Mouse (Mus musculus) intestine, embryonic 14.5 days (tissue): ENCODE measurements around the gene Fbxw2. TPM values are rescaled to one million over a fixed set of nuclear protein-coding genes. Genes with fewer than 3 reads are reported as not detected.
A peak's percentile ranks its signal among the peaks of the same experiment; 100 is the strongest.
"Not testable (repeated sequence)": the region's sequence is repeated elsewhere in the genome, so short reads cannot be mapped to it uniquely, and the experiment has no call there.

Experiments used
- ATAC-seq: fragments of 200-750 bp; cut with Nextera tagmentation; replicated peaks from 2 replicates; pipeline ENCODE4 v1.8.0; 2017; ENCODE audit warnings: low read depth, moderate number of reproducible peaks, moderate TSS enrichment, moderate library complexity; ENCODE audit not compliant: low FRiP score, low TSS enrichment
- DNase-seq: peaks from one replicate; pipeline ENCODE4 v3.0.0-alpha.2; 2018; ENCODE audit warnings: low spot score
- H3K27ac ChIP-seq: fragments of 300-500 bp; sonication (generic); 2 replicates; pipeline ENCODE4 v1.5.1; 2014; ENCODE audit warnings: low read depth, mild to moderate bottlenecking, control low read depth
- H3K27me3 ChIP-seq: fragments of 300-500 bp; sonication (generic); replicated peaks from 2 replicates; pipeline ENCODE4 v1.6.1; 2014; ENCODE audit warnings: low read length, control low read depth; ENCODE audit not compliant: control insufficient read depth, insufficient read depth
- H3K36me3 ChIP-seq: fragments of 300-500 bp; sonication (generic); 2 replicates; pipeline ENCODE4 v1.6.1; 2014; ENCODE audit warnings: low read length, control low read depth; ENCODE audit not compliant: control insufficient read depth, insufficient read depth
- H3K4me1 ChIP-seq: fragments of 300-500 bp; sonication (generic); replicated peaks from 2 replicates; pipeline ENCODE4 v1.6.1; 2014; ENCODE audit warnings: low read length, control low read depth, mixed read lengths; ENCODE audit not compliant: control insufficient read depth, insufficient read depth
- H3K4me2 ChIP-seq: fragments of 300-500 bp; sonication (generic); 2 replicates; pipeline ENCODE4 v1.6.1; 2014; ENCODE audit warnings: low read length
- H3K4me3 ChIP-seq: fragments of 300-500 bp; sonication (generic); 2 replicates; pipeline ENCODE4 v1.5.1; 2014; ENCODE audit warnings: low read depth, low read length, control low read depth, mixed read lengths
- H3K9ac ChIP-seq: fragments of 300-500 bp; sonication (generic); 2 replicates; pipeline ENCODE4 v1.6.1; 2014; ENCODE audit warnings: mild to moderate bottlenecking, low read length
- H3K9me3 ChIP-seq: fragments of 300-500 bp; sonication (generic); 2 replicates; pipeline ENCODE4 v1.6.1; 2016; ENCODE audit warnings: low read length, control low read depth; ENCODE audit not compliant: control insufficient read depth
- WGBS: fragments of 180-500 bp; shearing (Covaris S2); extraction: QIAGEN DNeasy Blood & Tissue Kit; methylation state at CpG from one replicate; pipeline ENCODE4 v1.1.7; 2014; 5-methylcytosine and 5-hydroxymethylcytosine counted together
- polyA plus RNA-seq: library from polyadenylated mRNA; unstranded; fragments of >200 nt; fragmentation: Nextera tagmentation; extraction: Ambion mirVana; gene quantifications from 2 replicates; pipeline ENCODE4 v1.2.1, GENCODE M21; 2014

Fbxw2 gene
- polyA plus RNA-seq, 1 experiment from 2014 or later = 62.2 TPM

- 89% methylated on average over 10 of the region's 10 CpGs for WGBS
- H3K4me3 ChIP-seq = no peak overlapping the region
These were observed 20.7 kb downstream of the Fbxw2 start for GRCm38 (mm10) chr2:34805364-34805950.

GRCm38 (mm10) chr2:34804815-34805214, 21.3 kb downstream of the Fbxw2 start:
- Histone ChIP-seq H3K27me3 (no peaks in the 10 kb centered on the region), H3K36me3 (peaks cover 36% of the 10 kb centered on the region), H3K4me3 (no peak overlapping the region), H3K9ac (no peak overlapping the region), H3K4me1 (peaks cover 5% of the 10 kb centered on the region; the same call in 1 of the 2 replicates), H3K9me3 (no peaks in the 10 kb centered on the region), H3K4me2 (no peak overlapping the region), H3K27ac (no peak overlapping the region)
- DNase-seq (no peak), ATAC-seq (no peak)
- 87% methylated on average over 1 of the region's 1 CpGs for WGBS

More at GRCm38 (mm10) chr2:34805364-34805950, 20.7 kb downstream of the Fbxw2 start:
- no peak overlapping the region for H3K9ac ChIP-seq
- no peaks in the 10 kb centered on the region for H3K9me3 ChIP-seq
- ATAC-seq (no peak), DNase-seq (no peak)
- H3K27me3 ChIP-seq = no peaks in the 10 kb centered on the region
- peaks cover 5% of the 10 kb centered on the region; the same call in 1 of the 2 replicates for H3K4me1 ChIP-seq
- H3K27ac ChIP-seq = no peak overlapping the region
- H3K4me2 ChIP-seq = no peak overlapping the region
- H3K36me3 ChIP-seq = peaks cover 40% of the 10 kb centered on the region

- Histone ChIP-seq H3K27ac (no peak overlapping the region), H3K4me1 (peaks cover 5% of the 10 kb centered on the region; the same call in 1 of the 2 replicates), H3K9ac (0 out of 2 replicates have a peak overlapping the region, but pooled peaks have one; percentile 7), H3K9me3 (no peaks in the 10 kb centered on the region), H3K4me2 (no peak overlapping the region), H3K4me3 (no peak overlapping the region), H3K36me3 (peaks cover 34% of the 10 kb centered on the region), H3K27me3 (no peaks in the 10 kb centered on the region)
- no peak for DNase-seq
- 92% methylated on average over 2 of the region's 2 CpGs for WGBS
- no peak for ATAC-seq
These were observed 21.9 kb downstream of the Fbxw2 start for GRCm38 (mm10) chr2:34804172-34804571.

GRCm38 (mm10) chr2:34803746-34804145, 22.4 kb downstream of the Fbxw2 start:
- H3K27ac ChIP-seq = no peak overlapping the region
- peaks cover 9% of the 10 kb centered on the region; the same call in 1 of the 2 replicates for H3K4me1 ChIP-seq
- ATAC-seq (no peak), DNase-seq (no peak)
- peak overlapping the region; percentile 62 for H3K4me3 ChIP-seq
- peak overlapping the region; percentile 82 for H3K4me2 ChIP-seq
- WGBS = 72% methylated on average over 3 of the region's 3 CpGs
- H3K27me3 ChIP-seq = no peaks in the 10 kb centered on the region
- 0 out of 2 replicates have a peak overlapping the region, but pooled peaks have one; percentile 7 for H3K9ac ChIP-seq
- no peaks in the 10 kb centered on the region for H3K9me3 ChIP-seq
- peaks cover 30% of the 10 kb centered on the region for H3K36me3 ChIP-seq

- Histone ChIP-seq H3K9ac (peak overlapping the region; percentile 82), H3K4me3 (peak overlapping the region; percentile 62), H3K4me2 (peak overlapping the region; percentile 82), H3K27ac (peak overlapping the region; percentile 84), H3K36me3 (peaks cover 21% of the 10 kb centered on the region)
- WGBS = under 1% methylated on average over 20 of the region's 32 CpGs
- H3K9me3 ChIP-seq, H3K4me1 ChIP-seq, H3K27me3 ChIP-seq, DNase-seq: not testable (repeated sequence)
- peak; percentile 40 for ATAC-seq
These were observed 23.4 kb downstream of the Fbxw2 start for GRCm38 (mm10) chr2:34802565-34803245.

- peak overlapping the region; percentile 62 for H3K4me3 ChIP-seq
- H3K36me3 ChIP-seq = peaks cover 20% of the 10 kb centered on the region; the same call in 1 of the 2 replicates
- ATAC-seq = peak; percentile 95
- peak overlapping the region; percentile 34; the same call in 1 of the 2 replicates for H3K4me2 ChIP-seq
- 7% methylated on average over 39 of the region's 39 CpGs for WGBS
- H3K27me3 ChIP-seq = no peaks in the 10 kb centered on the region
- DNase-seq = peak; percentile 96
- peak overlapping the region; percentile 82 for H3K9ac ChIP-seq
- H3K4me1 ChIP-seq = peaks cover 10% of the 10 kb centered on the region; the same call in 1 of the 2 replicates
- H3K27ac ChIP-seq = peak overlapping the region; percentile 84
- H3K9me3 ChIP-seq = no peaks in the 10 kb centered on the region
These were observed 24.3 kb downstream of the Fbxw2 start for GRCm38 (mm10) chr2:34801516-34802482.

GRCm38 (mm10) chr2:34800371-34800770, 25.7 kb downstream of the Fbxw2 start:
- ATAC-seq (no peak), DNase-seq (no peak)
- Histone ChIP-seq H3K27me3 (no peaks in the 10 kb centered on the region), H3K9ac (no peak overlapping the region), H3K4me2 (peak overlapping the region; percentile 75), H3K27ac (no peak overlapping the region), H3K4me1 (peaks cover 10% of the 10 kb centered on the region; the same call in 1 of the 2 replicates), H3K36me3 (peaks cover 20% of the 10 kb centered on the region; the same call in 1 of the 2 replicates), H3K9me3 (no peaks in the 10 kb centered on the region), H3K4me3 (peak overlapping the region; percentile 69; the same call in 1 of the 2 replicates)
- WGBS = 77% methylated on average over 7 of the region's 7 CpGs
